Mouse (Mus musculus) thymus, adult 2 months (tissue): ENCODE results near the gene Tada2b.

Experiments
- CTCF ChIP-seq: fragments of 200-500 bp; IDR thresholded peaks from 2 replicates; pipeline ENCODE4 v1.5.1; 2012; ENCODE audit warnings: mild to moderate bottlenecking, control low read depth, low read length, moderate library complexity, borderline replicate concordance; ENCODE audit not compliant: control insufficient read depth, poor library complexity, insufficient read depth; ENCODE audit errors: extremely low read depth
- POLR2A ChIP-seq: fragments of 200-500 bp; IDR thresholded peaks from 2 replicates; pipeline ENCODE4 v1.6.1; 2012; ENCODE audit warnings: mild to moderate bottlenecking, low read length, control low read depth, moderate library complexity; ENCODE audit not compliant: control insufficient read depth, poor library complexity, insufficient read depth; ENCODE audit errors: extremely low read depth

- TF ChIP-seq CTCF: no peak
- TF ChIP-seq POLR2A: no peak
Observed at GRCm38 (mm10) chr5:36465889-36466288, 18.2 kb downstream of the Tada2b start.
